Mouse (Mus musculus): ENCODE data around the gene Itga2.

DNA sequence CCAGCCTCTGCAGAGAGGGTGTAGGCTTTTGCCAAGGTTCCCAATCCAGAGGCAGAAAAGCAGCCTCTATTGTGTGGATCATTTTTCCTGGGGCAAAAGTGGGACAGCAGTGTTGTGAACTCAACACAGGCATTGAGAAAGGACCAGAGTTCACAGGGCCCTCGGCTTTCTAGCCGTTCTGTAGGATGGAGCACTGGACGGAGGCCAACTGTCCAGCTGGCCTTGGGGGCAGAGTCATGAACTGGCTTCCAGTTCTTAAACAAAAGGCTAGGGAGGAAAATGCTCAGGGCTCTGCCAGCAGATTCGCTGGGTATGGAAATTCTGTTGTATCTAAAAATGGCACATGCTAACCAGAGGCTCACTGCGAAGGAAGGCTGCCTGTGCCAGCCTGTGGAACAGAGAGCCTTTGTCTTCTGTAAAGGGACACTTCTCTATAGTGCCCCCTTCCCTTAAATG lies 93.3 kb downstream of the Itga2 start:
- no peak for TF ChIP-seq POLR2A (IDR thresholded peaks at IDR 0.05; ENCODE audit: borderline replicate concordance, control insufficient read depth, low read depth, low read length)
- TF ChIP-seq CTCF (IDR thresholded peaks at IDR 0.05; ENCODE audit: control insufficient read depth, insufficient read depth, low read length) = no peak

Measured in bone marrow, adult 2 months (tissue).